Mouse (Mus musculus) c-Kit-positive CD71-negative TER-119-negative erythroid progenitor cells, embryonic 14.5 days (primary cell): ENCODE results near the gene Fam110c.
"Not testable (repeated sequence)": the region's sequence is repeated elsewhere in the genome, so short reads cannot be mapped to it uniquely, and the experiment has no call there.

Experiments
- DNase-seq: peaks from one replicate; pipeline ENCODE4 v3.0.0-alpha.2; 2013; ENCODE audit warnings: low read depth

Fam110c gene

GRCm38 (mm10) chr12:31073412-31074354 lies at the start of gene Fam110c:
Fam110c (plus strand) TSS chr12:31073861.
- DNase-seq, result no peak

GRCm38 (mm10) chr12:31026423-31026822 lies 47.2 kb upstream of the Fam110c start:
- DNase-seq, result no peak

GRCm38 (mm10) chr12:31052066-31052465 lies 21.6 kb upstream of the Fam110c start:
- DNase-seq, result no peak

- no peak for DNase-seq
These were observed 17.3 kb upstream of the Fam110c start for GRCm38 (mm10) chr12:31056291-31056864.

DNA sequence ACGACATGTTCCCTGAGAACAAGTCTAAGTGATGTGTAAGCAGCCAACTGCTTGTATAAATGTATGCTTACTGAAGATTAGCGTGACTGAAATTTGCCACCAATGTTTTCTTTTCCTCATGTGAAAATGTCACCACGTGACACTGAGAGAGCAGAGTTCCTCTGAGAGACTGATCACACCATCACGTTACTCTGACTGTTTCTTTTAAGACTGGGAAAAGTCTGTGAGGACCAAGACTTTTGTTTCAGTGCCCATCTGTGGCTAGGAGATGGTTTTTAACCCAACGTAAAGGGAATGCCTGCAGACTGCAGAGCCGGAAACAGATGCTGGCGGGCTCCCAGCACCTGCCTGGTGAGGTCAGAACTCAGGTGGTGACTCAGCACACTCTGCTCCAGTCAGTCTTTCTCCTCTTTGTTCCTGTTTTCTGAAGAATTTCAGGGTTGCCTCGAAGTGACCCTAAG lies 14.2 kb upstream of the Fam110c start:
- peak; percentile 31 for DNase-seq

- no peak for DNase-seq
These were observed 13.4 kb upstream of the Fam110c start for GRCm38 (mm10) chr12:31060245-31060644.

DNA sequence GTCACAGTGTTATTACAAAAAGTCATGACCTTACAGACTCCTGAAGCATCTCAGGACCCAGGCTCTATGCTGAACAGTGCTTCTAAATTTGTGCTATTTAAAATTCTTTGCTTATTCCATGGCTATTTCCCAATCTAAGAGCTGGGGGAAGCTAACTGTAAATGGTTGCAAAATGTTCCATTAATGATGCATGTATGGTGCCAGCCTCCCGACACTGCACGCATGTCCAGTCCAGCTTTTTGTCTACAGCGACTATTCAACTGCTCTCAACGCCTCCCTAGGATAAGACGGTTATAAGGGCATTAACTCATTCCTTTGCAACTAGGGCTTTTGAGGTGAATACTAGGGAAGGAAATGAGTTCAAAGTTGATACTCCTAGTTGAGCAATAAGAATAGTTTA lies 2.4 kb upstream of the Fam110c start:
- no peak for DNase-seq

- DNase-seq, result not testable (repeated sequence)
These were observed 710 bp downstream of the Fam110c start for GRCm38 (mm10) chr12:31074355-31074786.

- no peak for DNase-seq
These were observed 1.3 kb downstream of the Fam110c start for GRCm38 (mm10) chr12:31074839-31075538.

- DNase-seq, result no peak
These were observed 3.4 kb downstream of the Fam110c start for GRCm38 (mm10) chr12:31077020-31077419.

- DNase-seq, result no peak
These were observed 4.4 kb downstream of the Fam110c start for GRCm38 (mm10) chr12:31078030-31078429.

GRCm38 (mm10) chr12:31080352-31080751 lies 6.7 kb downstream of the Fam110c start:
- DNase-seq, result no peak

DNA sequence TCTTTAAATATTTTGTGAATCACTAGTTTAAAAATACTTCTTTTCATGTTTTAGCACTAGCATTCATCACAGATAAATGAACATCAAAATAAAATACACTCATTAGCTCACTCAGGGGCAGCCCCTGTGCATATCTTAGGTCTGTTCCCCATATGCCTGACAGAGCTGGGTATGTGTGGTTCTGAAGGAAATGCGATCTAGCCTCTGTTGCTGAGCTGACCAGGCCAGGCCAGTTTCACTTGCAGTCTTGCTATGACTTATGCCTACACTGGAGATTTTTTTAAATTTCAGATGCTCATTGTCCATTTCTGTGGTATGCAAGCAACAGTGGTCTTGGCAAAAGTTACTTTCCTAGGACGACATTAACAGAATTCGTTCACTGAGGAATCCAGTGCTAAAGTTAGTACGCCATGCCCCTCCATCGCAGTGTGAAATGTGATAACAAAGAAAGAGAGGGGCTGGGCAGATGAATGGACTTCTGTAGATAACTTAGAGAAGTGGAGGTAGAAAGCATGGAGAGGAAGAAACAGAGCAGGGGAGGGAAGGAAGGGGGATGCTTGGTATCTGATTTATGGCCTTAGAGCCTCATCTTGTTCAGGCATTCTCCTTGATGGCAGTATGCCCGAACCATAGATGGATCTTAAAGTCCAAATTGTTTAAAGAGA lies 7.4 kb downstream of the Fam110c start:
- DNase-seq, result no peak

GRCm38 (mm10) chr12:31083007-31083406 lies 9.3 kb downstream of the Fam110c start:
- DNase-seq, result no peak

- DNase-seq, result no peak
These were observed 9.7 kb downstream of the Fam110c start for GRCm38 (mm10) chr12:31083407-31083806.

DNA sequence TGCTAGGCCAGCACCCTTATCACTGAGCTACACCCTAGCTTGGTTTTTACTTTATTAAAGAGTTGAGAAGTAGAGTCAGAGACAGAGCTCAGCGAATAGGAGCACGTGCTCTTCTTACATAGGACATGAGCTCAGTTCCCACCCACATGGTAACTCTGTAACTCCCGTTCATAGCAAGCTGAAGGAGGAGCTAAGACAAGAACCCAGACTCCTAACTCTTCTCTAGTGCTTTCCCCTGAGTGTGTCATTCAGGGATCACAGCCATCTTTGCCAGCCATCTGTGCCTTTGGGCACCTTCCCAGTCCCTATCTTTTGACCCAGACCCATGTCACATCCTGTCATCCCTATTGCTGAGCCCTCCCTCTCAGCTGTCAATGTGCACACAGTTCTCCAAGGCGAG lies 13.4 kb downstream of the Fam110c start:
- no peak for DNase-seq

GRCm38 (mm10) chr12:31090401-31090800 lies 16.7 kb downstream of the Fam110c start:
- no peak for DNase-seq

DNA sequence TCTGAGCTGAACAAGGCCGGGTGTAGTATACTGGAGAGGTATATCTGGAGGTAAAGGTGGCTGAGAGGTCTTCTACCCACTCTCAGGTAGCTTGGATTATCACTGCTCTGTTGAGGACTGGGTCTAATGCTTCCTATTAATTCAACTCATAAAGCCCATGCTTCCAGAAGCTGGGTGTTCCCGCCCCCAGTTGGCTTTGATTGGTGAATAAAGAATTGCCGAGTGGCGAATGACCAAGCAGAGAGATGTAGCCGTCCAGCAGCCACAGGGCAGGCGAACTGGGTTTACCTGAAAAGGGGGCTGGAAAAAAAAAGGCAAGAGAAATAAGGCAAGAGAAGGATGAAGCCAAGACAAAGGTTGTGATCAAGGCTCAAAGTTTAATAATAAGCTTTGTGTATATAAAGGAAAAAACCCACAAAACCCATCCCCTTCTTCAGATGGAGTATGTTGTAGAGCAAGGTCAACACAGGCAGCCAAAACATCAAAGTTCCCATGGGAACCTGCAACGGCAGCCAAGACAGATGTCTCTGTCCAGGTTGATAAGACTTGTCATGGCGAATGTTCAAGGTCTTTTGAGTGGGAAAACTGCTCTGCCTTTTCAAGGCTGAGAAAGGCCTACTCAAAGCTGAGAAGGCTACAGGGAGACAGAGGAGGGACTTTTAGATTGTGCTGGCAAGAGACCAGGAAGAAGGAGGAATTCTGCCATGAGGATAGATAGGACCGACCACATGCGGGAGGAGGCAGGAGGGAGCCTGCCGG lies 17.4 kb downstream of the Fam110c start:
- DNase-seq, result no peak

DNA sequence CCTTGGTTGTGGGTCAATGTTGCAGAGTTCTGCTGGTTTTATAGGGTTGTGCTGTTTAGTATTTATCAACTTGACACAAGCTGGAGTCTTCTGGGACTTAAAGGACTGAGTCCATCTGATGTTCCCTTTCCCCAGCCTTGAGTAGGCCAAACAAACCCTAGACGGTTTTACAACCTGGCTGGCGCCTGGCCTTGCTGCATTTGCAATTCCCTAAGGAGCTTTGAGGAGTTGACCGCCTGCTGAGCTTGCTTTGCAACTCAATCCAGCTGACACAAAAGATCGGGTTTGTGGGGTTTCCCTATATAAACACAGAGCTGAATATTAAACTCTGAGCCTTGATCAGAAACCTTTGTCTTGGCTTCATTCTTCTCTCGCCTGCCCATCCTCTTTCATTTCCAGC lies 18.8 kb downstream of the Fam110c start:
- no peak for DNase-seq

DNA sequence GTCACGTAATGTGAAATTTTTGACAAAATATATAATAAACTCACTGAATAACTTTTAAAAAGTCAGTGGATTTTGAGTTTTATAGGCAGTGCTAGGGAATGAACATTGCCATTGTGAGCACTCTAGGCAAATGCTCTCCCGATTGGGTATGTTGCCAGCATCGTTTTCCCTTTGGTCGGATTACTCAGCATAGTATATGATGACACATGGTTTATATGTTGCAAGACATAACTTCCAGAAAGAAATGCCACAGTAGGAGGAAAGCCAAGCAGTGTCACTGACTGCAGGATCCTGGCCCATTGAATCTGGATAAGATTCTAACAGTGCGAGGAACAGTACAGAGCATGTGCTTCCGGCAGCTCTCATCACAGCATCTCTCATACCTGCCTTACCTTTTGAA lies 23.5 kb downstream of the Fam110c start:
- no peak for DNase-seq

- DNase-seq, result no peak
These were observed 27.5 kb downstream of the Fam110c start for GRCm38 (mm10) chr12:31101190-31101589.
